Mouse (Mus musculus): ENCODE data around the gene Glrx5.

GRCm38 (mm10) chr12:104997641-104998293 is 34.7 kb upstream of the Glrx5 start:
- no peak for TF ChIP-seq CTCF (IDR thresholded peaks at IDR 0.05; ENCODE audit: low read depth)
- no peak for TF ChIP-seq EP300 (IDR thresholded peaks at IDR 0.05; ENCODE audit: low read depth)

Data from liver, postnatal 0 days (tissue).